ENCODE assay signal across 7 mouse cellular contexts in the genomic region with DNA sequence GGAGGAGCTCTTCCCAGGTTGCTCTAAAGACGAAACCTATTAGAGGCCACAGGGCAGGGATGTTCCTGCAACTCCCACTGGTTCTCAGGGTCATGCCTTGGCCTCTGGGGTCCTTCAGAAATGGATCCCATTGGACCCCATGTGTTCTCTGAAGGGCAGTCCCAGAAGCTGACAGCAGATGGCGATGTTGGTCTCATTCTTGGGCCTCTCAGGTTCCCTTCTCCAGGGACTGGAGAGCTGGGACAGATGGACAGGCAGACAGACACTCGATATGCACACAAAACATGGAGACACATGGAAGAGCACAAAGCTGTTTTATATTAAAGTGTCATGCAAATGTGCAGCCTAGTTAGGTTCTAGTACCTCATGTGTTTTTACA.
A peak's percentile ranks its signal among the peaks of the same experiment; 100 is the strongest.
DNase-seq lines count a peak whose midpoint lies in the region.

No protein-coding gene starts in this region.

- peak; percentile 57 for DNase-seq in 416B (ENCODE audit: low read depth)
- peak; percentile 53 to 63 for DNase-seq in B cell, adult 2 months
- peak; percentile 51 for DNase-seq in brain, adult 2 months (ENCODE audit: low read depth, low spot score)
- DNase-seq in frontal cortex, postnatal 25 days (ENCODE audit: low spot score in 2 of 2), result peak; percentile 57 to 74
- DNase-seq in layer of hippocampus, adult 9-10 months (ENCODE audit: low spot score), result peak; percentile 46
- DNase-seq in lung, postnatal 36 days, result peak; percentile 77
- peak; percentile 23 for DNase-seq in spleen, adult 12 weeks (ENCODE audit: low spot score)

Comparison
In these comparisons a context has a peak if more than half of its experiments do, and no peak if none do; other contexts are left out.
1. Peak in every context shown above with its lines: DNase-seq.
2. DNase-seq: peak in every context shown above with its lines; median percentile 77 in lung, postnatal 36 days; 66 in frontal cortex, postnatal 25 days; 58 in B cell, adult 2 months; 57 in 416B; 51 in brain, adult 2 months; 46 in layer of hippocampus, adult 9-10 months; 23 in spleen, adult 12 weeks.